Mouse (Mus musculus) olfactory bulb, adult 2 months (tissue): ENCODE measurements around the gene Ift122. TPM values are rescaled to one million over a fixed set of nuclear protein-coding genes. Genes with fewer than 3 reads are reported as not detected.

Experiments
- H3K27ac ChIP-seq: fragments of 200-500 bp; 2 replicates; pipeline ENCODE4 v1.5.1; 2012; ENCODE audit warnings: low read depth, low read length; ENCODE audit not compliant: insufficient read depth
- H3K4me1 ChIP-seq: fragments of 200-500 bp; 2 replicates; pipeline ENCODE4 v1.6.1; 2012; ENCODE audit warnings: low read length; ENCODE audit not compliant: control insufficient read depth, insufficient read depth
- H3K4me3 ChIP-seq: fragments of 200-500 bp; 2 replicates; pipeline ENCODE4 v1.5.1; 2012; ENCODE audit warnings: mild to moderate bottlenecking, low read depth, low read length, moderate library complexity; ENCODE audit not compliant: insufficient read depth
- CTCF ChIP-seq: fragments of 200-500 bp; IDR thresholded peaks from 2 replicates; pipeline ENCODE4 v1.5.1; 2012; ENCODE audit warnings: low read depth, mild to moderate bottlenecking, low read length, moderate library complexity; ENCODE audit not compliant: insufficient read depth
- POLR2A ChIP-seq: fragments of 200-500 bp; IDR thresholded peaks from 2 replicates; pipeline ENCODE4 v1.6.1; 2012; ENCODE audit warnings: mild to moderate bottlenecking, low read depth, low read length, moderate library complexity; ENCODE audit not compliant: insufficient read depth
- WGBS: fragments of 180-500 bp; shearing (Covaris S2); methylation state at CpG from one replicate; pipeline ENCODE4 v1.1.7; 2018; 5-methylcytosine and 5-hydroxymethylcytosine counted together
- polyA plus RNA-seq: library from polyadenylated mRNA; stranded (reverse); fragments of >200 nt; gene quantifications from 2 replicates; pipeline ENCODE4 v1.2.4, GENCODE M21; 2012; ENCODE audit warnings: low replicate concordance; ENCODE audit not compliant: missing spikeins, insufficient read depth, insufficient read length

Ift122 gene
- polyA plus RNA-seq, 1 experiment: not detected

- TF ChIP-seq POLR2A: no peak
- no peak for TF ChIP-seq CTCF
- H3K27ac ChIP-seq: no peak overlapping the region
- H3K4me1 ChIP-seq: peaks cover 3% of the 10 kb centered on the region; the same call in 1 of the 2 replicates
- 87% methylated on average over 9 of the region's 9 CpGs for WGBS
- no peak overlapping the region for H3K4me3 ChIP-seq
Observed at GRCm38 (mm10) chr6:115943498-115944427, 90.5 kb downstream of the Ift122 start.

DNA sequence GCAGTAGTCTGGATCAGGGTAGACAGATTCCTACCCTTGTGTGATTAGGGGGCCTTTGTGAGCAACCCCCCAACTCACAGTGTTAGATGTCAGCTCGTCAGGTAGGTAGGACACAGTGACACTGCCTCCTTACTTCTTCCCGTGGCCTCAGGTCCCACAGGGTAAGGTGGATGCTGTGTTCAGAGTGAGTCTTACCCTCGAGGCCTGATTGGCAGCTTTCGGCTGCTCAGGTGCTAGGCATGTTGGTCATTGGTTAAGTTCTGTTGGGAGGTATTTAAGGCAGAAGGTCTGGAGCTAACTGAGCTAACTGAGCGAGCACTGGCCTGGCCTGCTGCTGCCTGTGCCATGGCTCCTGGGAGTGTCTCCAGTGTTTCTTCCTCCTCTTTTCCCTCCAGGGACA, 91.4 kb downstream of the Ift122 start, which contains the start of gene H1foo:
H1foo (plus strand) TSS at position 301 of the 400 bp plus-strand sequence.
- WGBS: 89% methylated on average over 5 of the region's 5 CpGs
- peaks cover 3% of the 10 kb centered on the region; the same call in 1 of the 2 replicates for H3K4me1 ChIP-seq
- H3K4me3 ChIP-seq: no peak within 1 kb of the TSS
- no peak within 1 kb of the TSS for H3K27ac ChIP-seq
- TF ChIP-seq CTCF: no peak
- no peak for TF ChIP-seq POLR2A

GRCm38 (mm10) chr6:115945633-115946032, 92.4 kb downstream of the Ift122 start:
- Histone ChIP-seq H3K27ac (no peak overlapping the region), H3K4me1 (peaks cover 3% of the 10 kb centered on the region; the same call in 1 of the 2 replicates), H3K4me3 (no peak overlapping the region)
- 95% methylated on average over 8 of the region's 8 CpGs for WGBS
- TF ChIP-seq CTCF: no peak
- no peak for TF ChIP-seq POLR2A

DNA sequence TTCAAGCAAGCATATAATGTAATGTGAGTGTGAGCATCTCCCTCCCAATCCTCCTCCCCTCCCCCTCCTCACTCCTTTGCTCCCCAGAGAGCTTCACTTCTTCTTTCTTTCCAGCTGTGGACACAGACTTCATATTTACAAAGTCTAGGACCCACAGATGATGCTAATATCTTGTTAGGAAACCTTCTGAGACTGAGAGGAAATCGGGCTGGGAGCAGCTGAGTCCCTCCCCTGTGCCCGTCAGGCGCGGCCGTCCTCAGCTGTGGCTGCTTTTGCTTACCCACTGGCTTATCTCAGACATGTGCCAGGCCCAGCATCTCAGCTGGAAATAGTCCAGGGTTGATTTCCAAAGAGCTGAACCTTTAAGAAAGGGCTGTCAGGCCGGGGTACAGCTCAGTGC, 93.1 kb downstream of the Ift122 start:
- WGBS: 46% methylated on average over 6 of the region's 6 CpGs
- H3K27ac ChIP-seq: no peak overlapping the region
- TF ChIP-seq CTCF (no peak), POLR2A (no peak)

GRCm38 (mm10) chr6:115954506-115955074, 101.3 kb downstream of the Ift122 start:
- 58% methylated on average over 9 of the region's 9 CpGs for WGBS
- TF ChIP-seq POLR2A (no peak), CTCF (no peak)
- peaks cover 42% of the 10 kb centered on the region for H3K4me1 ChIP-seq
- H3K27ac ChIP-seq: no peak overlapping the region
- H3K4me3 ChIP-seq: no peak overlapping the region

More for the DNA sequence above, 93.1 kb downstream of the Ift122 start:
- Histone ChIP-seq H3K4me1 (peaks cover 3% of the 10 kb centered on the region; the same call in 1 of the 2 replicates), H3K4me3 (no peak overlapping the region)

DNA sequence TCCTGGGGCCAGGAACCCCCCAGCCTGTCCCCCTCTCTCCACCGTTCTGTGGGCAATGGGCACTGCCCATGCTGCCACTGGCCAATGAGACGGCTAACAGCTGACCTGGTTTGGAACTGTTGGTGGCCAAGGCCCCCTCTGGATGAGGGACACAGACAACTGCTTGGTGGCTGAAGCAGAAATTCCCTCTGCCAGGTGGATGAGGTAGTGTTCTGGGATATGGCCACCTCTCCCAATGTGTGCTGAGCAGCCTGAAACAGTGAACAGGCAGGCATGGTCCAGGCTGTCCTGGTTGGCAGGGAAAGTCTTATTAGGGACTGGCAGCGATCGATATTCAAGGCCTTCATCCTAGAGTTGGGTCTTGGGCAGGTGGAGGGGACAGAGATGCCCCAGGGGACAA, 101.9 kb downstream of the Ift122 start:
- 78% methylated on average over 4 of the region's 4 CpGs for WGBS
- TF ChIP-seq POLR2A (no peak), CTCF (no peak)
- Histone ChIP-seq H3K4me3 (no peak overlapping the region), H3K4me1 (peaks cover 42% of the 10 kb centered on the region), H3K27ac (no peak overlapping the region)

GRCm38 (mm10) chr6:115955664-115956063, 102.4 kb downstream of the Ift122 start:
- Histone ChIP-seq H3K27ac (no peak overlapping the region), H3K4me3 (no peak overlapping the region), H3K4me1 (peaks cover 42% of the 10 kb centered on the region)
- 89% methylated on average over 11 of the region's 11 CpGs for WGBS
- no peak for TF ChIP-seq POLR2A
- TF ChIP-seq CTCF: no peak

- Histone ChIP-seq H3K4me1 (peaks cover 42% of the 10 kb centered on the region), H3K4me3 (no peak overlapping the region), H3K27ac (no peak overlapping the region)
- WGBS: 68% methylated on average over 13 of the region's 13 CpGs
- TF ChIP-seq CTCF (no peak), POLR2A (no peak)
Observed at GRCm38 (mm10) chr6:115956418-115956921, 103.2 kb downstream of the Ift122 start.
